Mouse (Mus musculus) forebrain, embryonic 12.5 days (tissue): ENCODE measurements around the gene Zfp276. TPM values are rescaled to one million over a fixed set of nuclear protein-coding genes. Genes with fewer than 3 reads are reported as not detected.
"Not testable (repeated sequence)": the region's sequence is repeated elsewhere in the genome, so short reads cannot be mapped to it uniquely, and the experiment has no call there.

Experiments used
- ATAC-seq: fragments of 200-750 bp; cut with Nextera tagmentation; 2 replicates; pipeline ENCODE4 v1.8.0; 2017; ENCODE audit warnings: moderate TSS enrichment; ENCODE audit not compliant: low FRiP score
- H3K27ac ChIP-seq: fragments of 300-500 bp; sonication (generic); 2 replicates; pipeline ENCODE4 v1.5.1; 2016; ENCODE audit warnings: mild to moderate bottlenecking
- H3K27me3 ChIP-seq: fragments of 300-500 bp; sonication (generic); 2 replicates; pipeline ENCODE4 v1.6.1; 2016; ENCODE audit warnings: mild to moderate bottlenecking
- H3K36me3 ChIP-seq: fragments of 300-500 bp; sonication (generic); replicated peaks from 2 replicates; pipeline ENCODE4 v1.6.1; 2016; ENCODE audit warnings: mild to moderate bottlenecking
- H3K4me1 ChIP-seq: fragments of 300-500 bp; sonication (generic); 2 replicates; pipeline ENCODE4 v1.6.1; 2016
- H3K4me2 ChIP-seq: fragments of 300-500 bp; sonication (generic); 2 replicates; pipeline ENCODE4 v1.6.1; 2016; ENCODE audit warnings: mild to moderate bottlenecking, moderate library complexity
- H3K4me3 ChIP-seq: fragments of 300-500 bp; sonication (generic); replicated peaks from 2 replicates; pipeline ENCODE4 v1.5.1; 2016; ENCODE audit warnings: mild to moderate bottlenecking
- H3K9ac ChIP-seq: fragments of 300-500 bp; sonication (generic); 2 replicates; pipeline ENCODE4 v1.6.1; 2016; ENCODE audit warnings: mild to moderate bottlenecking
- H3K9me3 ChIP-seq: fragments of 300-500 bp; sonication (generic); 2 replicates; pipeline ENCODE4 v1.6.1; 2016
- WGBS: fragments of 180-500 bp; shearing (Covaris S2); methylation state at CpG from one replicate; pipeline ENCODE4 v1.1.7; 2016; 5-methylcytosine and 5-hydroxymethylcytosine counted together
- polyA plus RNA-seq: library from polyadenylated mRNA; unstranded; fragments of >200 nt; fragmentation: Nextera tagmentation; extraction: Ambion mirVana; gene quantifications from 2 replicates; pipeline ENCODE4 v1.2.1, GENCODE M21; 2016

Zfp276 gene
- 25.8 and 27.5 TPM in 2 replicates for polyA plus RNA-seq

DNA sequence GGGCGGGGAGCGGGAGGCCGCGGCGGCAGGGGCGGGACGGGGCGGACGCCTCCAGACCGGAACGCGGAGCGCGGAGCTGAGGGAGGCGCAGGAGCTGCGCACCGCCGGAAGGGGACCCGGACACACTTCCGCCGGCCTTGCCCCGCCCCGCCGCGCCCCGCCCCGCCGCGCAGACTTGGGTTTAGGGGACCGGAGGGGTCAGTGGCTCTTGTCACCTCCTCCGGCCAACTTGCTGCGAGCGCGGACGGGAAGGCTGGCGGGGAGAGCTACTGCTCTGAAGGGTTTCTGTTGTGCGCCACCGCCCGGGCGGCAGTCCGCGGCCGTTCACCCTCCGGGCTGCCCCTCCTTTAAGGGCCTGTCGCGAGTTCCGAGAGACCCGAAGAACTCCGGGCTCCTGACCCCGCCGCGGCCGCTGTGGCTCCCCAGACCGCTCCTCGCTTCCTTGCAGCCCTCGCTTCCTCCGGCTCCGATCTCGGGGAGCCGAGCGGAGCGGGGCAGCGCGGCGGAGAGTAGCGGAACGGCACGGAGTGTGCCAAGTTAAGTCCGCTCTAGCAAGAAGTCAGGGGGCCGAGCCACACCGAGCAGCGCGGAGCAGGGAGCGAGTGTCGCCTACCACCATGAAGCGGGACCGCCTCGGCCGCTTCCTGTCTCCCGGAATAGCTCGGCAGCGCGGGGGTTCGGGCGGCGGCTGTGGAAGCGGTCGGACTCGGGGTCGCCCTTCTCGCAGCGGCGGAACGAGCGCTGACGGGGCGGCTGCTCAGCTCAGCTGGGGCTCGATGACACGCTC, at the start of gene Zfp276, which contains the start of gene Vps9d1:
TSS of gene Zfp276 (plus strand) at position 97 of the 787 bp plus-strand sequence.
TSS of gene Vps9d1 (minus strand) at position 250 of the 787 bp plus-strand sequence.
- Histone ChIP-seq H3K4me1 (peaks cover 27% of the 10 kb centered on the region), H3K9me3 (no peaks in the 10 kb centered on the region), H3K36me3 (peaks cover 56% of the 10 kb centered on the region), H3K4me2 (peak within 1 kb of the TSS; percentile 97), H3K9ac (peak within 1 kb of the TSS; percentile 93), H3K4me3 (peak within 1 kb of the TSS; percentile 97), H3K27ac (peak within 1 kb of the TSS; percentile 85), H3K27me3 (no peaks in the 10 kb centered on the region)
- ATAC-seq: peak; percentile 96
- WGBS: under 1% methylated on average over 72 of the region's 99 CpGs

DNA sequence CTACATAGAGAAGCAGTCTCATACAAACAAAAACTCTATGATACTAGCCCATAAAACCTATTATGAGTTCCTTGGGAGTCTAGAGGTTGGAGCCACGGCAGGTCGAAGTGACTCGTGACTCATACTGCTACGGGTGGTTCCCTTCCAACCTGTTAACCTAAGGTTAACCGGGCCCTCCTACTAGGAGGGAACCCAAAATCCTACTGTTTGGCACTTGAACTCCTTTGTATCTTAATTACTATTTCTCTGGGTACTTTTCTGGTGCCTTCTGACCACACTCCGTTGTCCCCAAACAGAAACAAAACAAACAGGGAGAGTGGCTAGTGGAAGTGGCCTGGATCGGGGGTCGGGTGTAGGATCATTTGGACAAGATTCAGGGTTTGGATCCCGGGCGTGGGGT, 42.1 kb upstream of the Zfp276 start:
- Histone ChIP-seq H3K4me2 (peak overlapping the region; percentile 86), H3K36me3 (peaks cover 35% of the 10 kb centered on the region), H3K4me3 (peak overlapping the region; percentile 74), H3K9me3 (no peaks in the 10 kb centered on the region), H3K27me3 (no peaks in the 10 kb centered on the region), H3K4me1 (peaks cover 25% of the 10 kb centered on the region), H3K27ac (no peak overlapping the region), H3K9ac (peak overlapping the region; percentile 80)
- WGBS: 56% methylated on average over 10 of the region's 10 CpGs
- no peak for ATAC-seq

GRCm38 (mm10) chr8:123212321-123213117, 41.5 kb upstream of the Zfp276 start, which contains the start of the genes Chmp1a and Spata33:
Chmp1a (minus strand) TSS chr8:123212763.
Spata33 (plus strand) TSS chr8:123212832.
- Histone ChIP-seq H3K27ac (peak within 1 kb of the TSS; percentile 32; the same call in 1 of the 2 replicates), H3K4me1 (peaks cover 25% of the 10 kb centered on the region), H3K36me3 (peaks cover 29% of the 10 kb centered on the region), H3K4me3 (peak within 1 kb of the TSS; percentile 74), H3K27me3 (no peaks in the 10 kb centered on the region), H3K4me2 (peak within 1 kb of the TSS; percentile 86), H3K9me3 (no peaks in the 10 kb centered on the region), H3K9ac (peak within 1 kb of the TSS; percentile 80)
- ATAC-seq: peak; percentile 95
- under 1% methylated on average over 76 of the region's 76 CpGs for WGBS

- no peaks in the 10 kb centered on the region for H3K27me3 ChIP-seq
- peak overlapping the region; percentile 32; the same call in 1 of the 2 replicates for H3K27ac ChIP-seq
- peaks cover 21% of the 10 kb centered on the region for H3K36me3 ChIP-seq
- H3K9ac ChIP-seq: peak overlapping the region; percentile 80
- H3K4me3 ChIP-seq: peak overlapping the region; percentile 74
- peak; percentile 28 for ATAC-seq
- H3K4me1 ChIP-seq: peaks cover 25% of the 10 kb centered on the region
- 18% methylated on average over 22 of the region's 22 CpGs for WGBS
- H3K9me3 ChIP-seq: no peaks in the 10 kb centered on the region
- peak overlapping the region; percentile 86 for H3K4me2 ChIP-seq
These were observed 40.8 kb upstream of the Zfp276 start for GRCm38 (mm10) chr8:123213118-123213772.

DNA sequence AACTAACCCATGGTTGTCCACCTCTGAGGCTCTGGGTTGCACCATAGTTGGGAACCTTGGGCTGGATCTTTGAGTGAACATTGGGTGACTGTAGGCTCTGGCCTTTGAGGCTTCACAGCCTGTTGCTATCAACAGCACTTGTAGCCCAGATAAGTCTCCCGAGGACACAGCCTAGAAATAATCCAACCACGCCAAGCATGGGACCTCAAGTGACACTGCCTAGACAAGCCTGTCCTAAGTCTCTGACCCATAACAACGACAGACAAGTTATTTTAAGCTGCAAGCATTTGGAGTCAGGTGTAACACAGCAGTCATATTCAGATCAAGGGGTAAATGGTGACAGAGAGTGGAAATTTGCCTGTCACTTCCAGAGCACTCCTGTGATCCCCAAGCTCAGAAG, 38.6 kb upstream of the Zfp276 start:
- no peak for ATAC-seq
- no peaks in the 10 kb centered on the region for H3K27me3 ChIP-seq
- H3K9me3 ChIP-seq: no peaks in the 10 kb centered on the region
- no peaks in the 10 kb centered on the region for H3K36me3 ChIP-seq
- peaks cover 25% of the 10 kb centered on the region for H3K4me1 ChIP-seq
- no peak overlapping the region for H3K4me2 ChIP-seq
- no peak overlapping the region for H3K4me3 ChIP-seq
- H3K9ac ChIP-seq: no peak overlapping the region
- WGBS: 84% methylated on average over 3 of the region's 3 CpGs
- H3K27ac ChIP-seq: no peak overlapping the region

GRCm38 (mm10) chr8:123220917-123221316, 33.1 kb upstream of the Zfp276 start:
- Histone ChIP-seq H3K27ac (no peak overlapping the region), H3K4me1 (peaks cover 12% of the 10 kb centered on the region), H3K9me3 (no peaks in the 10 kb centered on the region), H3K36me3 (no peaks in the 10 kb centered on the region), H3K9ac (no peak overlapping the region), H3K4me2 (no peak overlapping the region), H3K27me3 (no peaks in the 10 kb centered on the region), H3K4me3 (no peak overlapping the region)
- WGBS: 94% methylated on average over 1 of the region's 1 CpGs
- ATAC-seq: no peak

DNA sequence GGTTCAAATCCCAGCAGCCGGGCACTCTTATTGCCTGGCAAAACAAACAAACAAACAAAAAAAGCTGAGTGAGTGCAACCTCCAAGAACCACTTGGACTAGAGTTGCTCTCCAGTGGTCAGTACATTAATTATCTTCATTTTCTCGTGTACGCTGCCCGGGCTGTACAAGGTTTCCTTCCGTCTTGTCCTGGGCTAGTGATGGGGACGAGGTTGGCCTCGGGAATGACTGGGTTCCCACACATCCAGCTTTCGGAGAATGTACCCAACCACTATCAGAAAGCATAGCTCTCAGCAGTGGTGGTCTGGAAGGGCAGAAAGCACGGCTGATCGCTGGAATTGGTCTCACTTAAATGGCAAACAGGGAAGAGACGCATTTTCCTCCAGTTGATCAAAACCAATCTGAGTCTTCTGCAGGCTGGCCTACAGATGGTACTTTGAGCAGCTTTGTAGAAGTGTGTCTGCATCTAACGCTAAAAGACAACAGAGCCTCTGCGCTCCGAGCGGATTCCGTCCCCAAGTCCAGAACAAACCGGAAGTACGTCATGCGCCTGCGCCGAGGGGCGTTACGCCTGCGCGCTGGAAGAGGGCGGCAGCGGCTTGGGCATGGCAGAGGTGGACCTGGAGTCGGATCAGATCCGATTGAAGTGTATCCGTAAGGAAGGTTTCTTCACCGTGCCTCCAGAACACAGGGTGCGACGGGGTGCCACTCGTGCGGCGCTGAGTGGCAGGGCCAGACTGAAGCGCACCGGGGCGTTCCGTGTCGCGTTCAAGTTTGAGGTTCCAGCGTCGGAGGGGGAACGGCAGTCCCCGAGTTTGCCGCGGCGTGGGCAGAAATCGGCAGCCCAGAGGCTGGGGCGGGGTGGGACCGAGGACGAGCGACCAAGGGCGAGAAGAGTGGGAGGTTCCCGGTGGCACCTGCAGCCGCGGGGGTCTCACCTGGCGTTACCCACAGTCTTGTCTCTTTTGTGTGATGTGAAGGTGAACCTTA, 29.4 kb upstream of the Zfp276 start, which contains the start of gene Cdk10:
TSS of gene Cdk10 (plus strand) at position 565 of the 989 bp plus-strand sequence.
- Histone ChIP-seq H3K4me3 (peak within 1 kb of the TSS; percentile 85), H3K9ac (peak within 1 kb of the TSS; percentile 95), H3K27ac (peak within 1 kb of the TSS; percentile 84), H3K9me3 (no peaks in the 10 kb centered on the region), H3K27me3 (no peaks in the 10 kb centered on the region), H3K4me2 (peak within 1 kb of the TSS; percentile 95), H3K36me3 (peaks cover 24% of the 10 kb centered on the region), H3K4me1 (peaks cover 12% of the 10 kb centered on the region)
- WGBS: 3% methylated on average over 59 of the region's 59 CpGs
- peak; percentile 92 for ATAC-seq

DNA sequence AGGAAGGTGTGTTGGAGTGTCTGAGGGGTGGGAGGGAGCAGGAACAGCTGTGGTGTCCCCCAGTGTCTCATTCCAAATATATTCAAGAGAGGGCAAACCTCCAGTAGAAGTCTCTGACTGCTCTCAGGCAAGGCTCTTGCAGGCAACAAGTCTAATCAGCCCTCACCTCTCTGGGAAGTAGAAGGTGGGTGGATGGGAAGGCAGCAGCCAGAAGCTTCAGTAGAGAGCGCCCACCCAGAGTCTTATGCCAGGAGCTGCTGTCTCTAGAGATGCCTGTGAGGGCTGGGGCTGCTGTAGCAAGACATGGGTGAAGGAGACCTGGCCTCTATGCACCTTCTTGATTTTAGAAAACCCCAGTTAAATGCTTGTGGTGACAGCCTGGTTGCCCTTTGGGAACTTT, 25.6 kb upstream of the Zfp276 start:
- H3K4me3 ChIP-seq: no peak overlapping the region
- peaks cover 12% of the 10 kb centered on the region for H3K4me1 ChIP-seq
- whole genome bisulfite sequencing: 100% methylated on average over 1 of the region's 1 CpGs
- no peak overlapping the region for H3K4me2 ChIP-seq
- H3K27ac ChIP-seq: no peak overlapping the region
- peaks cover 8% of the 10 kb centered on the region for H3K27me3 ChIP-seq
- no peak overlapping the region for H3K9ac ChIP-seq
- no peaks in the 10 kb centered on the region for H3K9me3 ChIP-seq
- ATAC-seq: no peak
- H3K36me3 ChIP-seq: peaks cover 27% of the 10 kb centered on the region

DNA sequence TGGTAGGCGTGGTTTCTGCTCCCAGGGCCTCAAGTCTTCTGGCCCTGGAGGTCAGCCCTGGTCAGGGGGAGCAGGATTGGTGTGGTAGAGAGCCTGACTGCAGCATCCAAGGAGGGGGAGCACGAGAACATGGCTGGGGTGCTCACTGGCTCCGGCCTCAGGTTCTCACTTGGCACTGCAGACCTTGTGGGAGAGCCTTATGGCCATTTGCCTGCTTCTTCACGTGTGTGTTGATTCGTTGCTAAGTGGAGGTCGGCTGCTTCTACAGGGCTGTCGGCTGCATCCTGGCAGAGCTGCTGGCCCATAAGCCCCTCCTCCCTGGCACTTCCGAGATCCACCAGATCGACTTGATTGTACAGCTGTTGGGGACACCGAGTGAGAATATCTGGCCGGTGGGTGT, 23.7 kb upstream of the Zfp276 start:
- H3K4me2 ChIP-seq, H3K9ac ChIP-seq, H3K4me3 ChIP-seq, ATAC-seq, H3K9me3 ChIP-seq, H3K27ac ChIP-seq: not testable (repeated sequence)
- Histone ChIP-seq H3K27me3 (peaks cover 28% of the 10 kb centered on the region), H3K36me3 (peaks cover 27% of the 10 kb centered on the region), H3K4me1 (peaks cover 13% of the 10 kb centered on the region)
- WGBS: 87% methylated on average over 11 of the region's 11 CpGs

GRCm38 (mm10) chr8:123231742-123232141, 22.3 kb upstream of the Zfp276 start:
- Histone ChIP-seq H3K9ac (no peak overlapping the region), H3K36me3 (peaks cover 24% of the 10 kb centered on the region), H3K9me3 (no peaks in the 10 kb centered on the region), H3K27me3 (peaks cover 42% of the 10 kb centered on the region), H3K4me1 (peaks cover 20% of the 10 kb centered on the region), H3K4me3 (no peak overlapping the region), H3K4me2 (no peak overlapping the region), H3K27ac (no peak overlapping the region)
- 66% methylated on average over 5 of the region's 5 CpGs for WGBS
- ATAC-seq: no peak

DNA sequence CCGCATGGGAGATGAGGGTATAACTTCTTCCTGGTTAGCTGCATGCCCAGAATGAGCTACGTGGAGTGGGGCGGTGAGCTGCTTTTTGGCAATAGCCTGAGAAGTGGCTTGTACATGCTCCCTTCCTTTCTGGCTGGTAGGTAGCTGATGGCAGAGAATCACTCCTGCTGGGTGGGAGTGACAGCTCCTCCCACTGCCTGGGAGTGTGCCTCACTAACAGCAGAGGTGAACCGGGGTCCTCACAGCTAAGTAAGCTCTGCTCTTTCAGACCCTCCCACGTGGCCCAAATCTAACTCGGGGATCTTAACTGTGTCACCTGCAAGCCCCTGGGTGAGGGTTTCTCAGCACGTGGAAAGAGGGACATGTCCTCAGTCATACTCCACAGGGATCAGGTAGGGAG, 21.4 kb upstream of the Zfp276 start:
- no peak overlapping the region for H3K4me3 ChIP-seq
- H3K36me3 ChIP-seq: peaks cover 16% of the 10 kb centered on the region
- ATAC-seq: no peak
- no peak overlapping the region for H3K27ac ChIP-seq
- peaks cover 20% of the 10 kb centered on the region for H3K4me1 ChIP-seq
- H3K9ac ChIP-seq: no peak overlapping the region
- WGBS: 62% methylated on average over 7 of the region's 7 CpGs
- H3K4me2 ChIP-seq: no peak overlapping the region
- peaks cover 46% of the 10 kb centered on the region for H3K27me3 ChIP-seq
- no peaks in the 10 kb centered on the region for H3K9me3 ChIP-seq
